Mouse (Mus musculus) cerebellum, adult 9-11 months (tissue): ENCODE measurements around the gene Msmo1.

Experiments used
- DNase-seq: peaks from one replicate; pipeline ENCODE4 v3.0.0; 2022

Msmo1 gene

GRCm38 (mm10) chr8:64707481-64707880 is 26.1 kb downstream of the Msmo1 start:
- no peak for DNase-seq

GRCm38 (mm10) chr8:64703191-64703590 is 30.4 kb downstream of the Msmo1 start:
- DNase-seq: no peak

GRCm38 (mm10) chr8:64692651-64693201 is 40.9 kb downstream of the Msmo1 start, which contains the start of gene Cpe:
Gene Cpe (minus strand): TSS chr8:64693054.
- DNase-seq: peak; percentile 94

GRCm38 (mm10) chr8:64691591-64692401 is 41.8 kb downstream of the Msmo1 start:
- peak; percentile 48 for DNase-seq

GRCm38 (mm10) chr8:64690845-64691244 is 42.7 kb downstream of the Msmo1 start:
- DNase-seq: peak; percentile 31

GRCm38 (mm10) chr8:64690306-64690705 is 43.3 kb downstream of the Msmo1 start:
- no peak for DNase-seq

- no peak for DNase-seq
These were observed 44.9 kb downstream of the Msmo1 start for GRCm38 (mm10) chr8:64688741-64689140.

GRCm38 (mm10) chr8:64688161-64688560 is 45.4 kb downstream of the Msmo1 start:
- peak; percentile 24 for DNase-seq

GRCm38 (mm10) chr8:64682501-64682900 is 51.1 kb downstream of the Msmo1 start:
- DNase-seq: no peak

- no peak for DNase-seq
These were observed 57.2 kb downstream of the Msmo1 start for GRCm38 (mm10) chr8:64676381-64676780.

- DNase-seq: no peak
These were observed 58.5 kb downstream of the Msmo1 start for GRCm38 (mm10) chr8:64674951-64675585.

GRCm38 (mm10) chr8:64672920-64673319 is 60.7 kb downstream of the Msmo1 start:
- DNase-seq: no peak

- DNase-seq: no peak
These were observed 61.7 kb downstream of the Msmo1 start for GRCm38 (mm10) chr8:64671937-64672336.
